Mouse (Mus musculus) CH12.LX (cell line): ENCODE measurements around the gene Gm13030. TPM values are rescaled to one million over a fixed set of nuclear protein-coding genes. Genes with fewer than 3 reads are reported as not detected.

Experiments used
- DNase-seq: peaks from one replicate; pipeline ENCODE4 v3.0.0-alpha.2; 2013; ENCODE audit errors: extremely low read depth
- H3K27ac ChIP-seq: 2 replicates; pipeline ENCODE4 v1.5.1; 2012; ENCODE audit warnings: low read depth, mild to moderate bottlenecking, control low read depth, moderate library complexity; ENCODE audit not compliant: insufficient read depth
- H3K27me3 ChIP-seq: replicated peaks from 2 replicates; pipeline ENCODE3; 2012; ENCODE audit warnings: inconsistent platforms
- H3K36me3 ChIP-seq, 2 experiments: replicated peaks in 1 of 2; 2 replicates each; pipeline versions ENCODE3 to v1.6.1; 2012; ENCODE audit warnings: inconsistent platforms in 1 of 2, low read length in 1 of 2, mild to moderate bottlenecking in 1 of 2, mixed read lengths in 1 of 2, moderate library complexity in 1 of 2; ENCODE audit not compliant: control insufficient read depth in 1 of 2, insufficient read depth in 1 of 2
- H3K4me1 ChIP-seq, 2 experiments: 2 replicates each; pipeline ENCODE4 v1.6.1; 2012; ENCODE audit warnings: inconsistent platforms in 1 of 2, moderate library complexity in 1 of 2; ENCODE audit not compliant: insufficient read depth in 2 of 2, control insufficient read depth in 1 of 2
- H3K4me2 ChIP-seq: 2 replicates; pipeline ENCODE4 v1.6.1; 2012; ENCODE audit warnings: low read depth, mild to moderate bottlenecking, control low read depth; ENCODE audit not compliant: poor library complexity, insufficient read depth, severe bottlenecking
- H3K4me3 ChIP-seq, 3 experiments: fragments of 150-350 bp in 1 of 3; sonication (generic) in 1 of 3; replicated peaks in 1 of 3; 2 replicates each; pipeline versions ENCODE3 to v1.5.1; 2011 to 2012; ENCODE audit warnings: low read depth in 2 of 3, low read length in 2 of 3, mild to moderate bottlenecking in 2 of 3, moderate library complexity in 2 of 3, control low read depth in 1 of 3, improper control_type of control experiment in 1 of 3, inconsistent platforms in 1 of 3, mixed read lengths in 1 of 3; ENCODE audit not compliant: poor library complexity in 1 of 3
- H3K79me2 ChIP-seq: replicated peaks from 2 replicates; pipeline ENCODE4 v1.6.1; 2012; ENCODE audit warnings: mild to moderate bottlenecking, moderate library complexity; ENCODE audit not compliant: control insufficient read depth, poor library complexity, insufficient read depth, severe bottlenecking; ENCODE audit errors: extremely low read depth
- H3K9ac ChIP-seq: 2 replicates; pipeline ENCODE4 v1.6.1; 2012; ENCODE audit warnings: low read depth, mild to moderate bottlenecking, control low read depth, moderate library complexity; ENCODE audit not compliant: insufficient read depth
- H3K9me3 ChIP-seq: replicated peaks from 2 replicates; pipeline ENCODE3; 2012; ENCODE audit warnings: low read length, inconsistent platforms, mixed read lengths
- BHLHE40 ChIP-seq: IDR thresholded peaks from 2 replicates; pipeline ENCODE4 v1.6.1; 2011; ENCODE audit warnings: mild to moderate bottlenecking, low read depth, low read length, improper control_type of control experiment
- CHD2 ChIP-seq: IDR thresholded peaks from 2 replicates; pipeline ENCODE4 v1.6.1; 2011; ENCODE audit warnings: low read length, improper control_type of control experiment
- CTCF ChIP-seq, 2 experiments: IDR thresholded peaks in 1 of 2; conservative IDR thresholded peaks in 1 of 2; 2 replicates each; pipeline ENCODE4 v1.5.1; 2011 to 2012; ENCODE audit warnings: low read depth in 2 of 2, low read length in 2 of 2, improper control_type of control experiment in 1 of 2, inconsistent platforms in 1 of 2, mild to moderate bottlenecking in 1 of 2, moderate library complexity in 1 of 2
- E2F4 ChIP-seq: IDR thresholded peaks from 2 replicates; pipeline ENCODE4 v1.6.1; 2011; ENCODE audit warnings: low read depth, low read length, improper control_type of control experiment; ENCODE audit not compliant: insufficient replicate concordance
- ELF1 ChIP-seq: IDR thresholded peaks from 2 replicates; pipeline ENCODE4 v1.6.1; 2014; ENCODE audit warnings: low read depth, mild to moderate bottlenecking, inconsistent platforms, low read length, improper control_type of control experiment
- EP300 ChIP-seq: IDR thresholded peaks from 2 replicates; pipeline ENCODE4 v1.6.1; 2011; ENCODE audit warnings: low read length, improper control_type of control experiment
- GABPA ChIP-seq: IDR thresholded peaks from 2 replicates; pipeline ENCODE4 v1.6.1; 2012; ENCODE audit warnings: low read depth, low read length, improper control_type of control experiment, inconsistent platforms; ENCODE audit not compliant: insufficient replicate concordance
- HCFC1 ChIP-seq: IDR thresholded peaks from 2 replicates; pipeline ENCODE4 v1.6.1; 2012; ENCODE audit warnings: low read depth, mild to moderate bottlenecking, inconsistent platforms, low read length, improper control_type of control experiment
- JUN ChIP-seq: IDR thresholded peaks from 2 replicates; pipeline ENCODE4 v1.6.1; 2011; ENCODE audit warnings: low read depth, mild to moderate bottlenecking, low read length, improper control_type of control experiment, moderate library complexity; ENCODE audit not compliant: insufficient read depth
- KAT2A ChIP-seq: IDR thresholded peaks from 2 replicates; pipeline ENCODE4 v1.6.1; 2012; ENCODE audit warnings: low read length, improper control_type of control experiment, inconsistent platforms; ENCODE audit not compliant: insufficient replicate concordance
- MAFK ChIP-seq: IDR thresholded peaks from 2 replicates; pipeline ENCODE4 v1.6.1; 2011; ENCODE audit warnings: low read length, improper control_type of control experiment; ENCODE audit not compliant: insufficient replicate concordance
- MEF2A ChIP-seq: IDR thresholded peaks from 2 replicates; pipeline ENCODE4 v1.6.1; 2014; ENCODE audit warnings: low read depth, mild to moderate bottlenecking, inconsistent platforms, low read length, improper control_type of control experiment, borderline replicate concordance
- MXI1 ChIP-seq: IDR thresholded peaks from 2 replicates; pipeline ENCODE4 v1.6.1; 2011; ENCODE audit warnings: mild to moderate bottlenecking, low read depth, low read length, improper control_type of control experiment
- RAD21 ChIP-seq: IDR thresholded peaks from 2 replicates; pipeline ENCODE4 v1.6.1; 2011; ENCODE audit warnings: low read depth, mild to moderate bottlenecking, low read length, improper control_type of control experiment, moderate library complexity
- SIN3A ChIP-seq: IDR thresholded peaks from 2 replicates; pipeline ENCODE4 v1.6.1; 2012; ENCODE audit warnings: low read length, improper control_type of control experiment, inconsistent platforms
- TBP ChIP-seq: conservative IDR thresholded peaks from 2 replicates; pipeline ENCODE4 v1.6.1; 2011; ENCODE audit warnings: low read depth, low read length, improper control_type of control experiment
- UBTF ChIP-seq: IDR thresholded peaks from 2 replicates; pipeline ENCODE4 v1.6.1; 2012; ENCODE audit warnings: low read depth, mild to moderate bottlenecking, inconsistent platforms, low read length, improper control_type of control experiment, moderate library complexity
- USF1 ChIP-seq: IDR thresholded peaks from 2 replicates; pipeline ENCODE4 v1.6.1; 2014; ENCODE audit warnings: low read depth, mild to moderate bottlenecking, inconsistent platforms, low read length, improper control_type of control experiment
- USF2 ChIP-seq: conservative IDR thresholded peaks from 2 replicates; pipeline ENCODE4 v1.6.1; 2011; ENCODE audit warnings: low read depth, low read length, improper control_type of control experiment
- ZC3H11A ChIP-seq: IDR thresholded peaks from 2 replicates; pipeline ENCODE4 v1.6.1; 2012; ENCODE audit warnings: low read depth, mild to moderate bottlenecking, inconsistent platforms, low read length, improper control_type of control experiment
- ZKSCAN1 ChIP-seq: IDR thresholded peaks from 2 replicates; pipeline ENCODE4 v1.6.1; 2012; ENCODE audit warnings: low read depth, inconsistent platforms, low read length, improper control_type of control experiment, borderline replicate concordance
- ZMIZ1 ChIP-seq: IDR thresholded peaks from 2 replicates; pipeline ENCODE4 v1.6.1; 2012; ENCODE audit warnings: low read depth, mild to moderate bottlenecking, inconsistent platforms, low read length, improper control_type of control experiment
- ZNF384 ChIP-seq: IDR thresholded peaks from 2 replicates; pipeline ENCODE4 v1.6.1; 2012; ENCODE audit warnings: low read depth, low read length, improper control_type of control experiment, inconsistent platforms
- dilution Hi-C: fragments of 300-500 bp; cut with MboI; formaldehyde crosslinking; loops from 2 replicates; pipeline ENCODE4 v1.14.3; 2020; ENCODE audit warnings: low sequenced_read_pairs; ENCODE audit not compliant: extremely low pct_unique_long_range_greater_than_20kb, extremely low pct_ligation_motif_present
- in situ Hi-C: fragments of 300-500 bp; cut with MboI; formaldehyde crosslinking; loops from 3 replicates; pipeline ENCODE4 v1.14.3; 2019; ENCODE audit warnings: low sequenced_read_pairs, low pct_ligation_motif_present, low pct_unique_long_range_greater_than_20kb, mixed read lengths
- polyA plus RNA-seq: library from polyadenylated mRNA; unstranded; fragments of >175 nt; gene quantifications from 2 replicates; pipeline ENCODE4 v1.2.1, GENCODE M21; 2012; ENCODE audit warnings: low read depth; ENCODE audit not compliant: insufficient read length
- total RNA-seq, 2 experiments: library from RNA; depleted of rRNA; stranded (reverse); fragments of 300-350 nt in 1 of 2; fragments of >200 nt in 1 of 2; gene quantifications; 2 replicates each; pipeline ENCODE4 v1.2.3; 2012 to 2014

The Gm13030 gene
- total and polyA plus RNA-seq, 3 experiments = not detected

DNA sequence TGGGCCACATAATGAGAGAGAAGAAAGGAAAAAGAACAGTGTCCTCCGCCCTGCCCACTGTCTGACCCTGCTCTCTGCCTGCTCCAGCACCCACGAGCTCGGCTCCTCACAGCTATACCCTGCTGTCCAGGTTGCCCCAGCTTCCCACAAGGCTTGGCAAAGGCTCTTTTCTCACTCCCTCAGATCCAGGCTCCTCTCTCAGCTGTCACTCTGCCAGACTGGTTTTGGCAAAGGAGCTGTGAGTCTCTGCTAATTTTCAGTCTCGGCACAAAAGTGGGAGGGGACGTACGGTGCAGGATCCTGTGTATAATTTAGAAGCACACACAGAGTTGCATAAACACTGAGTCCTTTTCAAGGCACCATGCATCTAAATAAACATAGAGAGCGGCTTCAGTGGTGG is 32.4 kb downstream of the Gm13030 start:
- Histone ChIP-seq H3K27me3 (peaks cover 24% of the 10 kb centered on the region), H3K9me3 (peaks cover 25% of the 10 kb centered on the region), H3K4me1 (no peaks in the 10 kb centered on the region), H3K27ac (no peak overlapping the region), H3K4me2 (no peak overlapping the region), H3K4me3 (no peak overlapping the region), H3K9ac (no peak overlapping the region), H3K79me2 (no peaks in the 10 kb centered on the region), H3K36me3 (no peaks in the 10 kb centered on the region)
- in situ Hi-C loops (no loop called here), dilution Hi-C loops (no loop called here)
- DNase-seq = no peak
- TF ChIP-seq USF2 (no peak), BHLHE40 (no peak), ZMIZ1 (no peak), GABPA (no peak), CTCF (conservative IDR thresholded peaks at IDR 0.05 in 1 of 2, IDR thresholded peaks at IDR 0.05 in 1 of 2; ENCODE audit: low read depth in 2 of 2, low read length in 2 of 2) (no peak), EP300 (no peak), ZNF384 (no peak), SIN3A (no peak)

DNA sequence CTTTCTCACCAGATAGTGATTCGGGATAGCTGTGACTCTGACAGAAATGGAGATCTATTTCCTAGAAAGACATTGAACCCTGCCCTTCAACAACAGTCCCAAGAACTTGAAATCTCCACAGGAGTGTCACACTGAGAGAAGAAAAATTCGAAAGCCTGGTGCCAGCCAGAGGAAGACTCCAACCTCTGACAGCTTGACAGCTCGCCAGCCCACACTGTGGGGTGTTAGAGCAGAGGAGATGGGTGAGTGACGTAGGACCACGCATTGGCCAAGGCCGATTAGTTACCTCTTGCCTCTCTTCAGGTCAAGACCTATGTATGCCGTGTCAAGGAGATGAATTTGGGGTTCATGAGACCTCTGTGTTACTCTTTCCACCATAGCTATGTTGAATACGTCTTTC is 33.0 kb downstream of the Gm13030 start:
- Histone ChIP-seq H3K9ac (no peak overlapping the region), H3K4me2 (no peak overlapping the region), H3K27ac (no peak overlapping the region), H3K9me3 (peaks cover 22% of the 10 kb centered on the region), H3K79me2 (no peaks in the 10 kb centered on the region), H3K36me3 (no peaks in the 10 kb centered on the region), H3K27me3 (peaks cover 30% of the 10 kb centered on the region), H3K4me1 (no peaks in the 10 kb centered on the region), H3K4me3 (no peak overlapping the region)
- TF ChIP-seq E2F4 (no peak), CTCF (conservative IDR thresholded peaks at IDR 0.05 in 1 of 2, IDR thresholded peaks at IDR 0.05 in 1 of 2; ENCODE audit: low read depth in 2 of 2, low read length in 2 of 2) (no peak), ZKSCAN1 (no peak), CHD2 (no peak), MXI1 (no peak), UBTF (no peak), ELF1 (no peak), ZC3H11A (no peak), SIN3A (no peak), HCFC1 (no peak), USF1 (no peak), KAT2A (no peak), RAD21 (no peak), MAFK (no peak), MEF2A (no peak), TBP (no peak), JUN (no peak)
- dilution Hi-C loops (no loop called here), in situ Hi-C loops (no loop called here)
- no peak for DNase-seq
